Mouse (Mus musculus) frontal cortex, postnatal 14 days (tissue): Measurements from ENCODE around the gene Itpkb.

ENCODE experiments used
- DNase-seq, 2 experiments: peaks; one replicate each; pipeline ENCODE4 v3.0.0; 2022; ENCODE audit warnings: low spot score in 2 of 2

The Itpkb gene

DNA sequence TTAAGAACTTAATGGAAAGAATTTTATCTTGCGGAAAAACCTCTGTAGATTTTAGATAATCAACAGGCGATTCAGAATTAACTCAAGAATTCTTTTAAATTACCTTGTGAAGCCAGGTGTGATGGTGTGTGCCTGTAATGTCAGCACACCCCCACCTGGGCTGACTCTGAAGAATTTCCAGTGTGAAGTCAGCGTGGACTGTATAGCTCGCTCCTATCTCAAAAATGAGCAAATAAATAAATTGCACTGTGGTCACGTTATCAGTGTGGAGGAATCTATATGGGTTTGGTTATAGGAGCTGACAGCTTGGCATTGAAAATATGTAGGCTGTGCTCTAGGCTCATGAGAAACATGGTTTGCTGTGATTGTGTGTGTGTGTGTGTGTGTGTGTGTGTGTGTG, 8.9 kb downstream of the Itpkb start:
- DNase-seq: no peak

DNA sequence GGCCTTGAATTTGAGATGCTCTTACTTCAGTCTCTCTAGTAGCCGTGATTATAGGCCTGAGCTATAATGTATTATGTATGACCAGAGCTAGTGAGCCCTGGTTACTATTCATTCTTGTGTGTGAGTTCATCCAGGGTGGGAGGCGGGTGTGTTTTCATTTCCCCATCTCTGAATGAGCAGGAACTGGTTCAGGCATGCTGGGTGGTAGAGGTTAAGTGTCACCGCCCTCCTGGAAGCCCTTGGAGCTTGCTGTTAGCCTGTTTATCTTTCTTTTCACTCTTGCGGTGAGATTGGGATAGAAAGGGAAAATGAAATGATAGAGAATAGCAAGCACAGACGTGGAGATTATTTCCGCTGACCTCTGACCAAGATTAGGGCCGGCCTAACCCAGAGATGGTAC, 12.7 kb downstream of the Itpkb start:
- DNase-seq: no peak

DNA sequence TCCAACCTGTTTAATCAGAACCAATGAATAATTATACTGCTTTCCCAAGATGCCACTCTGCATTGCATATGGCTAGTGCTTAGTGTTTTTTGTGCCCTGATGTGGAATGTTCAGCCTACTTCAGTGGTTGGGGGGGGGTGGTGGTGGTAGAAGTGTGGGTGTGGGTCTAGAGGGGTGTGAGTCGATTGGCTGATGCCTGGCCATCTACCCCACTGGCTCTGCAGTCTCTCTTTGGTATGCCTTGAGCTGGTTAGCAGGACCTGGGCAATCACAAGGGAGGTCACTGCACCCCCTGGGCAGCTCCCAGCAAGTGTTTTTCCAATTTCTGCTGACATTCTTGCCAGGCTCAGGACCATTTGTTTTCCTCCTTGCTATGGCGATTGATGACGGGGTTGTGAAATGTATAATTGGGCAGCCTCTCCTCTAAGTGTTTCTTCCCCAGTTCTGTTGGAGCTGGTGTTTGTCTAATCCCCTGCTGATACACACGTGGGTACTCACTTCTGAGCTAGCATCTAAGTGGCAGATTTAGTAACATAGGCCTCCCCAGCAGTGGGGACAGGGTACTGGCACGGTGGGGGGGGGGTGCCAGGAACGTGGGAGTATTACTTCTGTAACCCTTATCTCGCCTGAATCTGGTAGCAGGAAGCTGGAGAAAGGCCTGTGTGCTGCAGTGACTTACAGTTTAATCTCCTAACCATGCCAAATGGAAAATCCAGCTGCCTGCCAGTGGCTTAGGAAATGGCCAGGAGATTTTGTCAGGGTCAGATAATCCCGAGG, 13.3 kb downstream of the Itpkb start:
- no peak for DNase-seq

DNA sequence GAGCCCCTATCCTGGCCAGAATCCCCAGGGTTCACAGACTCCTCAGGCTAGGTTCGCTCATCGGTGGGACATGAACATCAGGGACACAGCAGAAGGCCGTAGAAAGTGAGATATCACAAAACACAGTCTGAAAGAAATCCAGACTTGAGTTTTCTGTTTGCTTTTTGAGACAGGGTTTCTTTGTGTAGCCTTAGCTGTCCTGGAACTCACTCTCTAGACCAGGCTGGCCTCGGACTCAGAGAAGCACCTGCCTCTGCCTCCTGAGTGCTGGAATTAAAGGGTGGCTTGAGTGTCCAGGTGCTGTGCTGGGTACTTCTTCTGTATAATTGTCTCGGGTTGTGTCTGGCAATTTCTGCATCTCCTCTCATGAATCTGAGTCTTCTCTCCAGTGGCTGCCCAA, 14.8 kb downstream of the Itpkb start:
- DNase-seq: no peak

DNA sequence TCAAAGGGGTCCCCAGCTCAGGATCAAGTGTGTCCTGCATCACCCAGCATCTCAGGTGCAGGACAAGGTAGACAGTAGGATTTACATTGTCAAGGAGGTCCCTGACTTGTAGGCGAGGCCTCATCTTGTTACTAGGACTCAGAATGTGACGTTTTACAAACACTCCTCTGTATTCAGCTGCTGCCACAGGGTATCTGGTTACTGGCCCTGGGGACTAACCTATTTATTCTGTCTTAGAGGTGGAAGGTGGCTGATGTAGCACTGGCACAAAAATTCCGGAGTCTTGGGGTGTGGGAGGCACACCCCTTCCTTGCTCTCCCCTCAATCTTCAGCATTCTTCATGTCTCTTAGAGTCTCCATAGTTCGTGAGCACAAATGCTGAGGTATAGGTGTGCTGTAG, 16.8 kb downstream of the Itpkb start:
- no peak for DNase-seq

DNA sequence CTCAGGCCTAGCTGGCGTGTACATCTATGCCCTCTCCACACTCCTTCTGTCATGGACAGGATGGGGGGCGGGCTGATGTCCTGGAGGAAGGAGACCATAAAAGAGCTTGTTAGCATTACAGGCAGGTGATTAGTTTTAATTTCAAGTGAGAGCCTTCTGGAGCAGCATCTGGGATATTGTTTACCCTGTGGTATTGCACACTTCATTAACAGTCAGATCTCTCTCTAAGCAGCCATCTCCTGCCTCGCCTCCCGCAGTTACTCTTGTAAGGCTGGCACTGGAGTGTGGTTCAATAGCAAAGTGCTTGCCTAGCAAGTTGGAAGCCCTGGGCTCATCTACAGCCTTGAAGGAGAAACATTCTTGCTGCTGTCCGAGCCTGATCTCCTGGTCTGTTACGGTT, 17.6 kb downstream of the Itpkb start:
- no peak for DNase-seq

DNA sequence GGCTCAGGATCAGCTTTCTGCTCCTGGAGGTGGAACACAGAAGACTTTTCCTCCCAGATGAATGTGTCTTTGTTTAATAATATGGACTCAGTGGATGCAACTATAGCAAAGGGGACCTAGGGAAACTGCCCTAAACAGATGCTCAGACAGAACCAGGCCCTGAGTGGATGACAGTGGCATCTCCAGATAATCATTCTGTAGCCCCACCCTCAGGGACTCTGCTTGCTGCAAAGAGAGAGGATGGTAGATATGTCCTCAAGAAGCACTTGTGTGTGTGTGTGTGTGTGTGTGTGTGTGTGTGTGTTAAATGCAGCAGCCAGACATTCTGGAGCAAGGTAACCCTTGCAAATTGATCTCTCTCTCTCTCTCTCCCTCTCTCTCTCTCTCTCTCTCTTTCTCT, 18.8 kb downstream of the Itpkb start:
- DNase-seq: no peak

DNA sequence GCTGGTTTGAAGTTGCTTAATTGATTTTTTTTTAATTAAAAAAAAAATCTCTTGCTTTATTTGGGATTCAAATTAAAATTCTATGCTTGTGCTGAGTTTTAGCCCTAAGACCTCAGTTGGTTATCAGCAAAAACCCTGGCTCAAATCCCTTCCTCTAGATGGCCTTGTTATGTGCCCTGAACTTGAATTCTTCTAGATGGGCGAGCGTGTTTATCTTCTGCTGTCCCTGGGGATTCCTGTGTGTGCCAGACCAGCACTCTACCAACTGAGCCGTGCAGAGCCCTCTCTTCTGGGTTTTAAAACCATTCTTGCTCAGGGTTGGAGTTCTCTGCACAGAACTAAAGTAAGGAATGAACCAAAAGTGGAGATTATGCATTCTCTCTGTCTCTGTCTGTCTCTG, 22.0 kb downstream of the Itpkb start:
- DNase-seq: no peak

DNA sequence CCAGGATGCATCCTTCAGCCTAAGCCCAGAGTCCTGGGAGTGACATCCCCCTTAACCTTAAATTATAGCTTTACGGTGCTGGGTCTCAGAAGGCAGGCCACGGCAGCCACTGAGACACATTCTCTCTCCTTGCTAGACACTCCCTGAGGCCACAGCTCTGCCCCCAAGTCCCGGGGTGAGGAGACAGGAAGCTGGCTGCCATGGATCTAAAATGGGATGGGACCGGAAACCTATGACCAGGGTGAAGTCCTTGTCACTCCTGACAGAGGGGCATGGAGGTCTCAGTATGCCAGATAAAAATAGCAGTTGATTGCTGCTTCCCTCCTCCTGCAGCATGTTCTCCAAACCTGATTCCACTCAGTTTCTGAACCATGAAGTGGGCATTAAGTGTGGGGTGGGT, 23.8 kb downstream of the Itpkb start:
- no peak for DNase-seq

DNA sequence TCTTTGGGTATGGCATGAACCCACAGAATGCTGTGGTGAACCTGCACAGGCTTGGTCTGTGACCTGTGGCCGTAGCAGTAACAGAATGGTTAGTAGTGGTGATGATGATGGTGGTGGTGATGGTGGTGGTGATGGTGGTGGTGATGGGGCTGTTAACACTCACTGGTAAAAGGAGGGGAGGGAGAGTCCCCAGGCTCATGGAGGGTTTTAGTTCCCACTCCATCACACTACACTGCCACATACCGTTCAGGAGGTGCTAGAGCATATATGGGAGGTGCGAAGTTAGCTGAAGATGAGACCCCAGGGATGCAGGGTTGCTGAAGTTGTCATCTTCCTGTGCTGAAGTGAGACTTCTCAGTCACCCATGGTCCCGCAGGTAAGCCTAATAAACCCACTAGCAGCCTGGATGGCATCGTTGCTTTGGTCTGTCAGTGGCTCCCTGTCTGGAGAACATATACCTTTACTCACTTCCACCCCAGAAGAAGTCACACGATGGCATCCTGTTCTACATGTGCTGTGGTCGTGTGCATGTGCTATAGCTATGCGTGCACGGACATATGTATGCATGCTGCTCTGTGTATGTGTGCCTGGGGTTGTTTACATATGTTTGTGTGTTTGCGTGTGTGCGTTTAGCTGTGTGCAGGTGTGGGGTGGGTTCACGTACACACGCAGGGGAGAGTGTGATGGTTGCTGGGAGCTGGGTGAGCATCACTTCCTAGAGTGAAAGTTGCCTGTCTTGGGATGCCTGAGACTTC, 24.9 kb downstream of the Itpkb start:
- DNase-seq: no peak

DNA sequence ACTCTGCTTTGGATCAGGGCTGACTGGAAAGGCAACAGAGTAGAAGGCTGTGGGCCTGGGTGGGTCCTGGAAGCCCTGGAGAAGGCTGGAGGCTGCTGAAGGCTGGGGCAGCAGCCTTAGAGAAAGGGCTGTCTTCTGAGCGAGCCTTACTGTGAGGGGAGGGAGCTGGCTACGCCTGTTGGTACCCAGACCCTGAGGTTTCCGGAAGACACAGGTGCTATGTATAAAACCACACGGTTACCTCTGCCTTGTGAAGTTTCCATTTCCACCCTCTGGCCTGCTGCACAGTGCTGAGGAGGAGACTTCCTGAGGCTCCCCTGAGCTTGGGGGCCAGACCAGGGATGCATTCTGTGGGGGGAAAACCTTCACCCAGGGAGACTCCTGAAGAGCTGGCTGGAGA, 25.9 kb downstream of the Itpkb start:
- DNase-seq: no peak

DNA sequence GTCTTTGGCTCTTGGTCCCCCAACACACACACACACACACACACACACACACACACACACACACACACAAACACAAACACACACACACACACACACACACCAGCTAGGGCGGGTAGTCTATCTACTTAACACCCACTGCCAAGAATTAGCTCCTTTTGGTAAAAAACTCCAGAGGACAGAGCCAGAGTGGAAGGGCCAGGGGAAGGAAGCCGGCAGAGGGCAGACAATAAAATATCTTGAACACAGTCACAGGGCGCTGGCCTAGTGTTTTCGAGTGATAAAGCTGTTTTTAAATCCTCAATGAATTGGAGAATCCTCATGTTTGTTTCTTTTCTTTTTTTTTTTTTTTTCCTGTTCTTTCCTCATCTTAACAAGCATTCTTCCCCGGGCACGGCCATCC, 26.6 kb downstream of the Itpkb start:
- no peak for DNase-seq

DNA sequence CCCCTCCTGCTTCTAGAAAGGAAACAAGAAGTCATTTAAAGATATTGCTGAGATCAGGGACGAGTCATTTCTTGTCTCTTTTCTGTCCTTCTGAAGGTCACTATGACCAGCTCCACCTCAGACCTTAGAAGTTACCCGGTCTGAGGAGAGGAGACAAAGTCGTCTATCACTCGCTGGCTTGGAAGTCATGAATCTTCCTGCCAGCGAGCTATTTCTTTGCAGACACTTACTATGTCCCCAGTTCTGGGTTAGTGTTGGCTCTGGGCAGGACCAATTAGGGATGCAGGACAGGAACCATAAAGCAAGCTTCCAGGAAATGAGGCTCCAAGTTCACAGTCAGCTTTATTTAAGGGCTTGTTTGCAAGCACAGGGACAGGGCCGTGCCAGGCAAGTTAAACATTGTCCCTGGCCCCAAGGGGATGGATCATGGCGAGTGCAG, 27.6 kb downstream of the Itpkb start:
- DNase-seq: no peak

DNA sequence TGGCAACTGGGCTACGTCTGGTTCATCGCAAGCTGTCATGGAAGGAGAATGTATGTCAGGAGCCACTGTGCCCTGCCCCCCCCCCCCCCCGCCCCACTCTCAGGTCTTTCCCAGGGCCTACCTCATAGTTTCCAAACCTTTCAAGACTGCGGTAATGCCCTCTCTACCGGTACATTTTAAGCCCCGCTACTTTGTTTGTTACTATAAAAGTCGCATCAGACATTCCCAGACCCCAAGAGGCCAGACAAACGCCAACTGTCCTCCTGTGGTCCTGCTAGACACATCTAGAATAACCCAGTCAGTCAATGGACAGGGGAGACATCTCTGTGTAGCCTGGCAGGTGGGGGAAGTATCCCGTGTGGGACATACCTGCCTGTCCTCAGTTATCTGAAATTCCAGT, 28.2 kb downstream of the Itpkb start:
- DNase-seq: no peak

DNA sequence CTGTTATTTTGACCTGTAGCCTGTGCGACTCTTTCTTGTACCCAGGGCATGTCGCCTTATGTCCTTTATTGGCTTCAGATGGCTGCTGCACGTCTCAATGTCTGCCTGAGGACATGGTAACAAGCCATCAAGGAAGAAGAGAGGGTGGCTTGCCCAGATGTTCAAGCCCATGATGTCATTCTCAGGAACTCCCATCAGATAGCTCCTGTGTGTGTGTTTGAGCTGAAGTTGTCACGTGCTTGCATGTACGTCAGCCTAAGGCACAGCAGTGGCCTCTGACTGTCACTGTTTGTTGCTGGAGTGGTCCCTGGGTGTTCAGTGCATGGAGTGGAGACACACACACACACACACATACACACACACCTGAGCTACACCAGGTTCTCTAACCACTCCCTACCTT, 29.0 kb downstream of the Itpkb start:
- DNase-seq: no peak

DNA sequence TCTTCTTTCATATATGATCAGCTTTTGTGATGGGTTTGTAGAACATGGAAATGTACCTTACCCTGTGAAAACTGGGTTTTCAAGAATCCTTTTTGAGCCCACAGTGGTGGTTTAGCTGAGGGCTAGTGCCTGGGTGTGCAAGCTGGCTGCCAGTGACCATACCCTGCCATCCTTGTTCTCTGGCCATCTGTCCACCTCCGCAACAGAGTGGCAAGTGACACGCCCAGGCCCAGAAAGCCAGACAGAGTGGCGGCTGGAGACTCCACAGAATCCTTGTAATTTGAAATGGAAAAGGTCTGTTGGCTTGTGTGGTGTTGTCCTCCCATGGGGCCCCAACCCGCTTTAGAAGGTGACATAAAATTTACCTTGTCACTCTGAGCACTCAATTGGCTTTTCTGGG, 31.9 kb downstream of the Itpkb start:
- DNase-seq: no peak

DNA sequence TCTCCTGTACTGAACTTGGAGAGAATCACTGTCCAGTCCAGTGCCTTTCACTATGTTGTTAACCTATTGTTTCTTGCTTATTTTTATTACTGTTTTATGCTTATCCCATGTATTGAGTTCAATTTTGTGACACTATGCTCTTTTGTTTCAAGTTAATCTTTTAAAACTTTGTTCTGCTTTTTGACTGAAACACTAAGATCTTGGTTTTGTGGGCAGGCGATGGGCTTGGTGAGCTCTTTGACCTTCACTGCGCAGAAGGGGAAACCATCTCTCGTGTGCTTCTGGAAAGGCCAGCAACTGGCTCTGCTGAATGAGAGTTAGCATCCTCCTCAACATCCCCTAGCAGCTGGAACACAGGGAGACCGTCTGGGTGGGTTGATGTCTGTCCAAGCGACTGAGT, 32.6 kb downstream of the Itpkb start:
- DNase-seq: no peak

DNA sequence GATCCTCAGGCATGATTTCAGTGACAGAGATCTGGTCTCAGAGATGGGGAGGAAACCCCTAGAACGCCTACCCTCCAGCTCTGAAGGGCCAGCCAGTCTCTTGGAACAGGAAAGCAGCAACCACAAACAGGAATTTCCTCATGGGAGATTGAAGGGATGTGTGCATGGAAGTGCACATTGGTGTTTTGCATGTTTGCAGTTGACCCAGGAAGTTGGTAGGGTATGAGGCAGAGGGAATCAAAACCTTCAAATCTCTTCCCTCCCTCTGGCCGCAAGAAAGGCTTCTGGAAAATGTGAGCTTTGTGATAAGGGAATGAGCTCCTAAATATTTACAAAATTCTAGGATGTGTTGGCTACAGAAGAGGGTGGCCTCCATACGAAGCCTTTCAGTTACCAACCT, 33.0 kb downstream of the Itpkb start:
- DNase-seq: no peak

DNA sequence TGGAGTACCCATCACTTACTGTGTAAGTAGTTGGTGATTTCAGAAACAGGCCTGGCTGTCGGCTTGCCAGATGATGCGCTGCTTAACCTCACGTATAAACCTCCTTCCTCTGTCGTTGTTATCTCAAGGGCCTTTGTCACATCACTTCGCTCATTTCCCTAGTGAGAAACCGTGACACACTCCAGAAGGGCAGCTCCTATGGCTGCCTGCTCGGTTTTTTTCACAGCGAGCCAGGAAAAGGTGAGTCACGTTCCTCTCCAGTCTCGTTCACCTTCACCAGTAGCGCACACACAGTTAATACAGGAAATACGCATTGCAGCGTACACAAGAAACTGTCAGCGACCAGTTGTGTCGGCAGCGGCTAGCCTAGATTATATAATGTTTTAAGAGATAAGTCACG, 33.7 kb downstream of the Itpkb start:
- DNase-seq: no peak

DNA sequence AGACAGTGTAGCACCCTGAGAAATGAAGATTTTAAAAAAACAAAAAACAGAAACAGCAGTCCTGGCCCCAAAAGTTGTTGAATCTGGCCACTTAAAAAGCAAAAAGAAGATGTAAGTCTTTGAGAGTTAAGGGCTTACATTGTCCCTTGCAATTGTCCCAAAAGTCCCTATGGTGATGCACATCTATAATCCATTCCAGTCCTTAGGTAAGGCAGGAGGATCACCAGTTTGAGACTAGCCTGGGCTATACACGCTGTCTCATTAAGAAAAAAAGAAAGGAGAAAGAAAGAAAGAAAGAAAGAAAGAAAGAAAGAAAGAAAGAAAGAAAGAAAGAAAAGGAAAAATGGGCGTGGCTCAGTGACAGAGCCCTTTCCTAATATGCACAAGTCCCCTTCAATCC, 34.4 kb downstream of the Itpkb start:
- no peak for DNase-seq

DNA sequence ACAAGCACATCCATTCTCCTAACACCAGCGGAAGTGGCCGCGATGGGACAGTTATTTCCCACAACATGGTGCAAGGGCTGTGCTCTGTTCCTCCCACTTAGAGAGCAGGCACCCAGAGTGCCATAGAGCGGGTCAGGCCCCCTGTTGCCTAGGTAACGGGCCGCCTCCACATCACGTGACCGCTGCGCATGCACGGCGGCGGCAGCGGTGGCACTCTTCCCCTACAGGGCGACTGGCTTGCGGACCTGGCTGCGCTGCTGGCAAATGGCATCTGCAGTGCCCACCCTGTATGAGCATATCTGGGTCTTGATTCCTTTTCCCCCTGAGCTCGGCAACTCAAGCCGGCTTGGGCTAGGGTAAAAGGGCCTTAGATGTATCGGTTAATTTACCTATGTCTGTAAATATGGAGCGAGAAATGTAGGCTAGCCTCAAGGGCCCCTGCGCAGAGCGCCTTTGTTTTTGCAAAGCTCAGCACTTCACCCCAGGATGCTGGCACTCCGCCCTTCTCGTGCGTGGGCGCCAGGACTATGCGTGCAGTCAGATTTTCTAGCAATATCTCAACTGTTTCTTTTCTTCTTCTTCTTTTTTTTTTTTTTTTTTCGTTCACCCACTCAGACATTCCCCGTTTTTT, 35.0 kb downstream of the Itpkb start:
- peak; percentile 87 to 88 for DNase-seq

DNA sequence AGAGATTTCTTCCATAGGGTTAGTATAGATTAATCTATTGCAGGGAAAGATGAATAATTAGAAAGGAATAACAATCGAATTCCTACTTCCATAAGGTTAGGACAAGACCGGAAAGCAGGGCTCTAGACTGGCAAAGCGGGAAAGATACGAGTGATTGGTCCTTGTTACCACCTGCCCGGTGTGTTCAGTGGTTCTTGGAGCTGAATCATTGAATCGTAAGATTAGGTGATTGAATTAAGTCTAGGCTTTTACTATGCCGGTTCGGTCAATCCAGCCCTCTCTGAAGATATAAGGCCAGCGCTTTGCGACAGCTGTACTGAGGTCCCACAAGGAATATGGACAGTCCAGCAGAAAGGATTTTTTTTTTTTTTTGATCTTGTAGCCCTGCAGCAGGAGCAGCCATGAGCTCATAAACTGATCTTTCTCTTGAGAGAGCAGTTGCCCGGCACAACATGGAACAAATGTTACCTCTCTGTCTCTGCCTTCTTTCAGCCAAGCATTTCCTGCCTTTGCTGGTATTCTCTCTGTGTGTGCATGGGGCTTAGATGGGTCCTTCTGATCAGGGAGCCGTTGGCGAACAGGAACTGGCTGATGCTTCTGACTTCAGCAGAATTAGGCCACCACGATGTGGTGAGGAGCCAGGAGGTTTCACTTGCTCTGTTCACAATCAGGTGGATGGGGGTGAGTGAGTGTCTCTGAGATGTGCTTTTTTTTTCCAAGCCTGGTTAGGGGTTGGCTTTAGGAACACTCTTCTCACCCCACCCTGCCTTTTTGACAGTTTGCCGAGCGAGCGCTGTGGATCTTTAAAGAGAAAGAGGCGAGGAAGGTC, 35.9 kb downstream of the Itpkb start:
- DNase-seq: no peak
